Mouse (Mus musculus): ENCODE data around the gene Trim65. TPM values are rescaled to one million over a fixed set of nuclear protein-coding genes. Genes with fewer than 3 reads are reported as not detected.

Gene Trim65
- polyA plus RNA-seq, 1 experiment from 2014 or later = 3.3 TPM

- Histone ChIP-seq H3K27me3 (ENCODE audit: control insufficient read depth, insufficient read depth, low read length) (no peaks in the 10 kb centered on the region), H3K9me3 (ENCODE audit: control insufficient read depth, low read length) (no peaks in the 10 kb centered on the region), H3K27ac (replicated peaks) (peak overlapping the region; percentile 85), H3K9ac (ENCODE audit: low read length) (peak overlapping the region; percentile 59), H3K4me2 (replicated peaks; ENCODE audit: low read depth) (peak overlapping the region; percentile 60), H3K4me3 (ENCODE audit: low read depth, low read length) (peak overlapping the region; percentile 47), H3K36me3 (ENCODE audit: control insufficient read depth, insufficient read depth, low read length) (peaks cover 6% of the 10 kb centered on the region; the same call in 1 of the 2 replicates), H3K4me1 (replicated peaks; ENCODE audit: control insufficient read depth, insufficient read depth) (peaks cover 5% of the 10 kb centered on the region; the same call in 1 of the 2 replicates)
- peak; percentile 95 for DNase-seq (ENCODE audit: low spot score)
- 2% methylated on average over 31 of the region's 31 CpGs for WGBS
- ATAC-seq (ENCODE audit: low FRiP score, low TSS enrichment) = peak; percentile 77
- no peak for TF ChIP-seq EP300 (optimal IDR thresholded peaks at IDR 0.05)
- peak; percentile 97 for TF ChIP-seq CTCF (IDR thresholded peaks at IDR 0.05; ENCODE audit: low read depth)
These were observed 43.5 kb downstream of the Trim65 start for GRCm38 (mm10) chr11:116087194-116088130.

- Histone ChIP-seq H3K9ac (ENCODE audit: low read length) (peak within 1 kb of the TSS; percentile 59), H3K4me1 (replicated peaks; ENCODE audit: control insufficient read depth, insufficient read depth) (peaks cover 5% of the 10 kb centered on the region; the same call in 1 of the 2 replicates), H3K36me3 (ENCODE audit: control insufficient read depth, insufficient read depth, low read length) (peaks cover 13% of the 10 kb centered on the region; the same call in 1 of the 2 replicates), H3K9me3 (ENCODE audit: control insufficient read depth, low read length) (no peaks in the 10 kb centered on the region), H3K4me2 (replicated peaks; ENCODE audit: low read depth) (peak within 1 kb of the TSS; percentile 60), H3K4me3 (ENCODE audit: low read depth, low read length) (peak within 1 kb of the TSS; percentile 47), H3K27me3 (ENCODE audit: control insufficient read depth, insufficient read depth, low read length) (no peaks in the 10 kb centered on the region), H3K27ac (replicated peaks) (peak within 1 kb of the TSS; percentile 85)
- ATAC-seq (ENCODE audit: low FRiP score, low TSS enrichment) (peak; percentile 95), DNase-seq (ENCODE audit: low spot score) (peak; percentile 98)
- WGBS = 3% methylated on average over 39 of the region's 43 CpGs
- TF ChIP-seq EP300 (optimal IDR thresholded peaks at IDR 0.05) (no peak), CTCF (IDR thresholded peaks at IDR 0.05; ENCODE audit: low read depth) (peak; percentile 52)
These were observed 44.4 kb downstream of the Trim65 start, which contains the start of gene Wbp2 for GRCm38 (mm10) chr11:116086258-116087193. TSS of gene Wbp2 (minus strand) at chr11:116086995.

GRCm38 (mm10) chr11:116084166-116084565 is 46.8 kb downstream of the Trim65 start:
- Histone ChIP-seq H3K4me3 (ENCODE audit: low read depth, low read length) (no peak overlapping the region), H3K4me2 (replicated peaks; ENCODE audit: low read depth) (no peak overlapping the region), H3K4me1 (replicated peaks; ENCODE audit: control insufficient read depth, insufficient read depth) (peaks cover 5% of the 10 kb centered on the region; the same call in 1 of the 2 replicates), H3K9me3 (ENCODE audit: control insufficient read depth, low read length) (no peaks in the 10 kb centered on the region), H3K9ac (ENCODE audit: low read length) (no peak overlapping the region), H3K27ac (replicated peaks) (peak overlapping the region; percentile 18; the same call in 1 of the 2 replicates), H3K27me3 (ENCODE audit: control insufficient read depth, insufficient read depth, low read length) (no peaks in the 10 kb centered on the region), H3K36me3 (ENCODE audit: control insufficient read depth, insufficient read depth, low read length) (peaks cover 26% of the 10 kb centered on the region)
- ATAC-seq (ENCODE audit: low FRiP score, low TSS enrichment) (no peak), DNase-seq (ENCODE audit: low spot score) (no peak)
- 66% methylated on average over 6 of the region's 6 CpGs for WGBS
- TF ChIP-seq EP300 (optimal IDR thresholded peaks at IDR 0.05) (no peak), CTCF (IDR thresholded peaks at IDR 0.05; ENCODE audit: low read depth) (no peak)

- DNase-seq (ENCODE audit: low spot score) = no peak
- 86% methylated on average over 14 of the region's 14 CpGs for WGBS
- no peak overlapping the region for H3K4me3 ChIP-seq (ENCODE audit: low read depth, low read length)
- H3K4me1 ChIP-seq (replicated peaks; ENCODE audit: control insufficient read depth, insufficient read depth) = peaks cover 6% of the 10 kb centered on the region; the same call in 1 of the 2 replicates
- no peak overlapping the region for H3K9ac ChIP-seq (ENCODE audit: low read length)
- H3K27me3 ChIP-seq (ENCODE audit: control insufficient read depth, insufficient read depth, low read length) = no peaks in the 10 kb centered on the region
- TF ChIP-seq EP300 (optimal IDR thresholded peaks at IDR 0.05) (no peak), CTCF (IDR thresholded peaks at IDR 0.05; ENCODE audit: low read depth) (no peak)
- no peaks in the 10 kb centered on the region for H3K9me3 ChIP-seq (ENCODE audit: control insufficient read depth, low read length)
- H3K27ac ChIP-seq (replicated peaks) = no peak overlapping the region
- peaks cover 31% of the 10 kb centered on the region for H3K36me3 ChIP-seq (ENCODE audit: control insufficient read depth, insufficient read depth, low read length)
- ATAC-seq (ENCODE audit: low FRiP score, low TSS enrichment) = no peak
- no peak overlapping the region for H3K4me2 ChIP-seq (replicated peaks; ENCODE audit: low read depth)
These were observed 47.7 kb downstream of the Trim65 start for GRCm38 (mm10) chr11:116083096-116083672.

GRCm38 (mm10) chr11:116081081-116081480 is 49.8 kb downstream of the Trim65 start:
- peak; percentile 72 for TF ChIP-seq CTCF (IDR thresholded peaks at IDR 0.05; ENCODE audit: low read depth)
- no peak for TF ChIP-seq EP300 (optimal IDR thresholded peaks at IDR 0.05)
- DNase-seq (ENCODE audit: low spot score) = peak; percentile 79

More at GRCm38 (mm10) chr11:116081081-116081480, 49.8 kb downstream of the Trim65 start:
- Histone ChIP-seq H3K4me2 (replicated peaks; ENCODE audit: low read depth) (no peak overlapping the region), H3K9ac (ENCODE audit: low read length) (no peak overlapping the region), H3K4me3 (ENCODE audit: low read depth, low read length) (no peak overlapping the region), H3K9me3 (ENCODE audit: control insufficient read depth, low read length) (no peaks in the 10 kb centered on the region), H3K27ac (replicated peaks) (no peak overlapping the region), H3K36me3 (ENCODE audit: control insufficient read depth, insufficient read depth, low read length) (peaks cover 31% of the 10 kb centered on the region), H3K4me1 (replicated peaks; ENCODE audit: control insufficient read depth, insufficient read depth) (peaks cover 6% of the 10 kb centered on the region; the same call in 1 of the 2 replicates), H3K27me3 (ENCODE audit: control insufficient read depth, insufficient read depth, low read length) (no peaks in the 10 kb centered on the region)
- ATAC-seq (ENCODE audit: low FRiP score, low TSS enrichment) = no peak
- 69% methylated on average over 6 of the region's 6 CpGs for WGBS

Measured in stomach, postnatal 0 days (tissue).